Mouse (Mus musculus) embryonic facial prominence, embryonic 15.5 days (tissue): ENCODE measurements around the gene Pycr1. TPM values are rescaled to one million over a fixed set of nuclear protein-coding genes. Genes with fewer than 3 reads are reported as not detected.
A peak's percentile ranks its signal among the peaks of the same experiment; 100 is the strongest.

Experiments used
- ATAC-seq: fragments of 200-750 bp; cut with Nextera tagmentation; 2 replicates; pipeline ENCODE4 v1.8.0; 2017; ENCODE audit warnings: low read depth, moderate TSS enrichment; ENCODE audit not compliant: insufficient number of reproducible peaks, low FRiP score, low TSS enrichment
- H3K27ac ChIP-seq: fragments of 300-500 bp; sonication (generic); replicated peaks from 2 replicates; pipeline ENCODE4 v1.5.1; 2015; ENCODE audit warnings: mild to moderate bottlenecking, inconsistent platforms
- H3K27me3 ChIP-seq: fragments of 300-500 bp; sonication (generic); 2 replicates; pipeline ENCODE4 v1.6.1; 2015; ENCODE audit warnings: inconsistent platforms
- H3K36me3 ChIP-seq: fragments of 300-500 bp; sonication (generic); 2 replicates; pipeline ENCODE4 v1.6.1; 2015; ENCODE audit warnings: mild to moderate bottlenecking, inconsistent platforms
- H3K4me1 ChIP-seq: fragments of 300-500 bp; sonication (generic); 2 replicates; pipeline ENCODE4 v1.6.1; 2015; ENCODE audit warnings: inconsistent platforms
- H3K4me2 ChIP-seq: fragments of 300-500 bp; sonication (generic); replicated peaks from 2 replicates; pipeline ENCODE4 v1.6.1; 2015; ENCODE audit warnings: mild to moderate bottlenecking, inconsistent platforms
- H3K4me3 ChIP-seq: fragments of 300-500 bp; sonication (generic); replicated peaks from 2 replicates; pipeline ENCODE4 v1.5.1; 2015; ENCODE audit warnings: mild to moderate bottlenecking, inconsistent platforms
- H3K9ac ChIP-seq: fragments of 300-500 bp; sonication (generic); 2 replicates; pipeline ENCODE4 v1.6.1; 2015; ENCODE audit warnings: inconsistent platforms
- H3K9me3 ChIP-seq: fragments of 300-500 bp; sonication (generic); replicated peaks from 2 replicates; pipeline ENCODE4 v1.6.1; 2016; ENCODE audit warnings: inconsistent platforms
- WGBS: fragments of 180-500 bp; shearing (Covaris S2); methylation state at CpG from one replicate; pipeline ENCODE4 v1.1.7; 2015; 5-methylcytosine and 5-hydroxymethylcytosine counted together
- polyA plus RNA-seq: library from polyadenylated mRNA; unstranded; fragments of >200 nt; fragmentation: Nextera tagmentation; extraction: Ambion mirVana; gene quantifications from 2 replicates; pipeline ENCODE4 v1.2.1, GENCODE M21; 2015

Gene Pycr1
- polyA plus RNA-seq, 1 experiment from 2014 or later = 54.5 TPM

DNA sequence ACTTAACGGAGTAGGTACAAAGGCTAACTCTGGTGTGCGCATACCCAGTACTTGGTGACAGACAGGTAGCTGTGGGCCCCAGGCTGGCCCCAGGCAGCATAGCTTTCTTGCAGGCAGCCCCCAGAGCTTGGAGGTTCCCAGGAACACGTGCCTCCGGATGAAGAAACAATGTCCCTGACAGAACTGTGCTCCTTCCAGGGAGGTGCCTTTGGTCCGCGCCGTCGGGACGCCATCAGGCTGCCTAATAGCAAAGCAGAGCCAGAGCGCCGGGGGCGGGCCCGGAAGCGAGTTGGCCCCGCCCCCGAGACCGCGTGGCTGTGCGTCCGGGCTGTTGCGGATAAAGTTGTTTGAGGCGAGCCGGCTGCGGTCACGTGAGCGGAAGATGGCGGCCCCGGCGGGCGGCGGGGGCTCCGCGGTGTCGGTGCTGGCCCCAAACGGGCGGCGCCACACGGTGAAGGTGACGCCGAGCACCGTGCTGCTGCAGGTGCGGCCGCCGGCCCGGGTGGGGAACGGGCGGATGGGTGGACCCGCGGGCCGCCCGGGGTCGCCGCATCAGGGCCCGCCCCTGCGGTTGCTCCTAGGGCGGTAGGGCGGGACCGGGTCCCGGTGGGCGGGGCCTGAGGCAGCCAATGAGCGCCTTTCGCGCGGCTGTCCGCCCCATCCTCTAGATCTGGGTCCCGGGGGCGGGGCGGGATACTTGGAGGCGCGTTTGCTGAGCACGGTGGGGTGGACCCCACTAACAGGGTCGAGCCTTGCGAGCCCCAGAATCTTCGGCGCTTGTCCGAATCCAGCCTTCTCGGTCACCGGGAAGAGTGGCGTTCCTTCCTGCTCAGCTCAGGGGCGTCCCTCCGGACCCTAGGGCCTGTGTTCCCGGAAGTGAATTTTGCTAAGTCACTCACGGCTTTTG is 29.4 kb upstream of the Pycr1 start, which contains the start of gene Aspscr1:
Aspscr1 (plus strand) TSS at position 287 of the 907 bp plus-strand sequence.
- no peaks in the 10 kb centered on the region for H3K9me3 ChIP-seq
- no peaks in the 10 kb centered on the region for H3K27me3 ChIP-seq
- 2% methylated on average over 83 of the region's 83 CpGs for WGBS
- ATAC-seq = peak; percentile 97
- H3K4me1 ChIP-seq = peaks cover 16% of the 10 kb centered on the region
- H3K36me3 ChIP-seq = peaks cover 10% of the 10 kb centered on the region
- H3K4me2 ChIP-seq = peak within 1 kb of the TSS; percentile 61
- H3K9ac ChIP-seq = peak within 1 kb of the TSS; percentile 73
- peak within 1 kb of the TSS; percentile 67 for H3K4me3 ChIP-seq
- H3K27ac ChIP-seq = peak within 1 kb of the TSS; percentile 87

GRCm38 (mm10) chr11:120666617-120667016 is 23.0 kb upstream of the Pycr1 start:
- no peaks in the 10 kb centered on the region for H3K9me3 ChIP-seq
- no peak for ATAC-seq
- peaks cover 15% of the 10 kb centered on the region for H3K4me1 ChIP-seq
- no peak overlapping the region for H3K27ac ChIP-seq
- no peak overlapping the region for H3K9ac ChIP-seq
- H3K27me3 ChIP-seq = peaks cover 23% of the 10 kb centered on the region
- H3K36me3 ChIP-seq = no peaks in the 10 kb centered on the region
- no peak overlapping the region for H3K4me2 ChIP-seq
- WGBS = 4% methylated on average over 3 of the region's 3 CpGs
- no peak overlapping the region for H3K4me3 ChIP-seq

DNA sequence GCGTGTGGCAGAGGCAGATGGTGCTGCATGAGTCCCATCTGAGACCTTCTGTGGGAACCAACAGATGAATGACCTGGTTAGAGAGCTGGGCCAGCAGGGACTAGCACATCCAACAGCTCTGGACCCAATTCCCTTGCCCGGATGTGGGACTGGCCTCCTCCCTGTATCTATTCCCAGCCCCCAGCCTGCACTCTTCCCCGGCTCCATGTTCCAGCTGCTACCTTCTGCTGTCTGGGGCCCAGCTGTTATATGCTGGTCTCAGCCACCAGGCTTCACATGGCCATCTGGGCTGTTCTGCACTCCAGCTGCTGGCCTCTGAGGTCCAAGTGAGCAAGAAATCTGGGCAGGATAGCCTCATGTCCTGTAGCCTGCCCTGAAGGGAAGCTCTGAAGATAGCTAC is 21.8 kb upstream of the Pycr1 start:
- WGBS = 59% methylated on average over 3 of the region's 3 CpGs
- H3K27ac ChIP-seq = no peak overlapping the region
- H3K4me2 ChIP-seq = no peak overlapping the region
- peaks cover 23% of the 10 kb centered on the region for H3K4me1 ChIP-seq
- H3K9ac ChIP-seq = no peak overlapping the region
- H3K9me3 ChIP-seq = no peaks in the 10 kb centered on the region
- ATAC-seq = peak; percentile 28; the same call in 1 of the 2 replicates
- H3K36me3 ChIP-seq = no peaks in the 10 kb centered on the region
- H3K27me3 ChIP-seq = peaks cover 35% of the 10 kb centered on the region
- no peak overlapping the region for H3K4me3 ChIP-seq

GRCm38 (mm10) chr11:120663714-120664113 is 20.1 kb upstream of the Pycr1 start:
- 87% methylated on average over 5 of the region's 5 CpGs for WGBS
- H3K4me2 ChIP-seq = no peak overlapping the region
- H3K27me3 ChIP-seq = peaks cover 52% of the 10 kb centered on the region
- H3K4me1 ChIP-seq = peaks cover 39% of the 10 kb centered on the region
- H3K36me3 ChIP-seq = no peaks in the 10 kb centered on the region
- H3K4me3 ChIP-seq = no peak overlapping the region
- H3K9ac ChIP-seq = no peak overlapping the region
- H3K9me3 ChIP-seq = no peaks in the 10 kb centered on the region
- no peak overlapping the region for H3K27ac ChIP-seq
- ATAC-seq = no peak

DNA sequence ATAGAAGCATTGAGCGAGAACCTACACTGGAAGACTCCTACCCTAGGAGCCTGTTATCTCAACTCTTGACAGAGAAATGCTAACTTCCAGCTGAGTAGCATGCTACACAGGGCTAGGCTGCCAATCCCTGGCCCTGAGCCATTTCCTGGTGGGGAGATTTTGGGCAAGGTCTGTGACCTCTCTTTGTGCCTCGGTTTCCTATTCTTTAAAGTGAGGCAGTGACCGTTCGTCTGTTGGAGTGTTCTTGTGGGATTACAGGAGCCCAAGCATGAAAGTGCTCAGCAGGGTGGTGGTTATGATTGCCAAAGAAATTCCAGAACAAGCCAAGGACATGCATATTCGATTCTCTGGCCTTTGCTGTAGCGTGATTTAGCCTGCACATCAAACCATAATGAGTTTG is 19.2 kb upstream of the Pycr1 start:
- H3K4me2 ChIP-seq = no peak overlapping the region
- no peak overlapping the region for H3K4me3 ChIP-seq
- 55% methylated on average over 6 of the region's 6 CpGs for WGBS
- no peaks in the 10 kb centered on the region for H3K36me3 ChIP-seq
- H3K9ac ChIP-seq = no peak overlapping the region
- ATAC-seq = no peak
- H3K4me1 ChIP-seq = peaks cover 40% of the 10 kb centered on the region
- H3K27ac ChIP-seq = no peak overlapping the region
- H3K9me3 ChIP-seq = no peaks in the 10 kb centered on the region
- peaks cover 61% of the 10 kb centered on the region for H3K27me3 ChIP-seq

DNA sequence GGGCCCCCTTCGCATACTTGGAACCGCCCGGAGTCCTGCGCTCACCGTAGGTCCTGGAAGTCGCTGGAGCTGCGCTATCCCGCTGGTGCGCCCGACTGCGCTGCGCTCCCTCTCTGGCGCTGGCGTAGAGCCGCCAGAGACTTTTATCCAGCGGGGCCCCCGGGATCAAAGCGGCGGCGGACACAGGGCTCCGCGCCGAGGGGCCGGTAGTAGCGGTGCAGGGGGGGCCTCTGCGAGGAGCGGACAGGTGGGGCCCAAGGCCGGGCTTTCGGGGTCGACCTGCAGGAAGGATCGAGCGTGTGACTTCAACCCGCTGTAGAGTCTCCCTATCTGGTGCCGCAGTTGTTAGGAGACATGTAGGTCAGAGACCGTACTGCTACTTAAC is 17.5 kb upstream of the Pycr1 start, which contains the start of gene Notum:
Notum (minus strand) TSS at position 100 of the 385 bp plus-strand sequence.
- Histone ChIP-seq H3K27me3 (peaks cover 70% of the 10 kb centered on the region), H3K4me3 (peak within 1 kb of the TSS; percentile 50), H3K4me2 (peak within 1 kb of the TSS; percentile 85), H3K36me3 (no peaks in the 10 kb centered on the region), H3K27ac (no peak within 1 kb of the TSS), H3K9me3 (no peaks in the 10 kb centered on the region), H3K4me1 (peaks cover 30% of the 10 kb centered on the region), H3K9ac (peak within 1 kb of the TSS; percentile 21; the same call in 1 of the 2 replicates)
- under 1% methylated on average over 35 of the region's 35 CpGs for WGBS
- no peak for ATAC-seq

GRCm38 (mm10) chr11:120660301-120661075 is 16.9 kb upstream of the Pycr1 start:
- no peaks in the 10 kb centered on the region for H3K9me3 ChIP-seq
- peak overlapping the region; percentile 50 for H3K4me3 ChIP-seq
- under 1% methylated on average over 90 of the region's 95 CpGs for WGBS
- no peak overlapping the region for H3K27ac ChIP-seq
- H3K27me3 ChIP-seq = peaks cover 70% of the 10 kb centered on the region
- peaks cover 26% of the 10 kb centered on the region for H3K4me1 ChIP-seq
- H3K4me2 ChIP-seq = peak overlapping the region; percentile 85
- H3K36me3 ChIP-seq = no peaks in the 10 kb centered on the region
- peak overlapping the region; percentile 21; the same call in 1 of the 2 replicates for H3K9ac ChIP-seq
- ATAC-seq = peak; percentile 35

- no peaks in the 10 kb centered on the region for H3K9me3 ChIP-seq
- peak overlapping the region; percentile 85 for H3K4me2 ChIP-seq
- 0 out of 2 replicates have a peak overlapping the region, but pooled peaks have one; percentile 21 for H3K9ac ChIP-seq
- no peak for ATAC-seq
- H3K36me3 ChIP-seq = no peaks in the 10 kb centered on the region
- peak overlapping the region; percentile 50 for H3K4me3 ChIP-seq
- no peak overlapping the region for H3K27ac ChIP-seq
- 1% methylated on average over 50 of the region's 50 CpGs for WGBS
- peaks cover 25% of the 10 kb centered on the region for H3K4me1 ChIP-seq
- H3K27me3 ChIP-seq = peaks cover 70% of the 10 kb centered on the region
Measured at GRCm38 (mm10) chr11:120659509-120660300, 16.1 kb upstream of the Pycr1 start.

DNA sequence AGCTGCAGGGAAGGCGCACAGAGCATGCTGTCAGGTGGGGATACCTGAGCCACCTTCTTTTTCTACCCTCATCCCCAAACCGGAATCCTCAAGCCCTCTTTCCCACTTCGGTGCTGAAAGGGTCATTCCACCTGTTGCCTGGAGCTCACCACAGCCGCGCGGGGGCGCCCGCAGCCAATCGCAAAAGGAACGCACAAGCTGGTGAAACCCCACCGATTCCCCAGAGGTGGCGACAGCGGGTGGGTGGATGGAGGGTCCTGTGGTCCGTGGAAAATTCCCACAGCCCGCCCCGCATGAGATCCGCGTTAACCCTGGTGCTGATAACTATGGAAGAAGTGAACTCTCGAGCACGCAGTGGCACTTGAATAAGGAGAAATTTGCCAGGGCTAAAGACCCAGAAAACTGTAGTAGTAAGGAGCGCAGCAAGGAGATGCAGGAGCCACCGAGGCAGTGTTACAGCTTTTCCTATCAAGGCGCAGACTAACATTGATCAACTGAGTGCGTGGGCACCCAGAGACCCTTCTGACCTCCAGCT is 15.4 kb upstream of the Pycr1 start:
- Histone ChIP-seq H3K4me2 (peak overlapping the region; percentile 85; the same call in 1 of the 2 replicates), H3K27ac (no peak overlapping the region), H3K9me3 (no peaks in the 10 kb centered on the region), H3K36me3 (no peaks in the 10 kb centered on the region), H3K4me3 (peak overlapping the region; percentile 50), H3K4me1 (peaks cover 25% of the 10 kb centered on the region), H3K27me3 (peaks cover 70% of the 10 kb centered on the region), H3K9ac (no peak overlapping the region)
- no peak for ATAC-seq
- WGBS = 2% methylated on average over 24 of the region's 24 CpGs

DNA sequence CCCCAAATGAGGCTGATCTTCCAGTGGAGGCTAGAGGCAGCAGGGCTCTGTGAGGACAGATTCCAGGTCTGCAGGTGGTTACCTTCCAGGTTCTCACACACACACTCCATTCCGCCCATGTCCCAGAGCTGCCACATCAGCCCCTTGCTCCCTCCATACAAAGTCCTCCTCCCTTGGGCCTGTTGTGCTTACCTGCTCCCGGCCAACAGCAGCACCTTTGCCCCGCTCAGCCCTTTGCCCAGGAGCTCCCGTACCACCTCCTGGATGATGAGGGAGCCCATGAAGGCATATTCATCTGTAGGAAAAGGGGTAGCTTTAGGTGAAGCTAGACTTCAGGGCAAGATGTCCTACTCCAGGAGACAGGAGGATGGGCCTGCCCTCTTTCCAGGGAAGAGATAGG is 13.7 kb upstream of the Pycr1 start:
- peaks cover 54% of the 10 kb centered on the region for H3K27me3 ChIP-seq
- no peak for ATAC-seq
- 79% methylated on average over 4 of the region's 4 CpGs for WGBS

More for the DNA sequence above, 13.7 kb upstream of the Pycr1 start:
- no peaks in the 10 kb centered on the region for H3K9me3 ChIP-seq
- no peak overlapping the region for H3K9ac ChIP-seq
- no peaks in the 10 kb centered on the region for H3K36me3 ChIP-seq
- peaks cover 25% of the 10 kb centered on the region for H3K4me1 ChIP-seq
- H3K27ac ChIP-seq = no peak overlapping the region
- H3K4me3 ChIP-seq = no peak overlapping the region
- H3K4me2 ChIP-seq = no peak overlapping the region
